Mouse (Mus musculus) forebrain, postnatal 0 days (tissue): Measurements from ENCODE around the gene Apom. TPM values are rescaled to one million over a fixed set of nuclear protein-coding genes. Genes with fewer than 3 reads are reported as not detected.

Source experiments
- ATAC-seq: fragments of 200-750 bp; cut with Nextera tagmentation; 2 replicates; pipeline ENCODE4 v1.8.0; 2017; ENCODE audit warnings: mild to moderate bottlenecking, moderate library complexity
- DNase-seq: peaks from one replicate; pipeline ENCODE4 v3.0.0-alpha.2; 2015
- H3K27ac ChIP-seq: fragments of 300-500 bp; sonication (generic); 2 replicates; pipeline ENCODE4 v1.5.1; 2014; ENCODE audit warnings: low read depth, mild to moderate bottlenecking, antibody characterized with exemption, low read length, moderate library complexity, mixed read lengths
- H3K27me3 ChIP-seq: fragments of 300-500 bp; sonication (generic); 2 replicates; pipeline ENCODE4 v1.6.1; 2014; ENCODE audit warnings: mild to moderate bottlenecking, low read length, mixed read lengths; ENCODE audit not compliant: insufficient read depth
- H3K36me3 ChIP-seq: fragments of 300-500 bp; sonication (generic); 2 replicates; pipeline ENCODE4 v1.6.1; 2014; ENCODE audit warnings: mild to moderate bottlenecking, moderate library complexity; ENCODE audit not compliant: insufficient read depth
- H3K4me1 ChIP-seq: fragments of 300-500 bp; sonication (generic); 2 replicates; pipeline ENCODE4 v1.6.1; 2014; ENCODE audit warnings: antibody characterized with exemption; ENCODE audit not compliant: insufficient read depth
- H3K4me2 ChIP-seq: fragments of 300-500 bp; sonication (generic); 2 replicates; pipeline ENCODE4 v1.6.1; 2014; ENCODE audit warnings: low read depth, mild to moderate bottlenecking, moderate library complexity
- H3K4me3 ChIP-seq: fragments of 300-500 bp; sonication (generic); 2 replicates; pipeline ENCODE4 v1.5.1; 2014; ENCODE audit warnings: low read depth, low read length, mixed read lengths
- H3K9ac ChIP-seq: fragments of 300-500 bp; sonication (generic); 2 replicates; pipeline ENCODE4 v1.6.1; 2014; ENCODE audit warnings: mild to moderate bottlenecking
- H3K9me3 ChIP-seq: fragments of 300-500 bp; sonication (generic); 2 replicates; pipeline ENCODE4 v1.6.1; 2016; ENCODE audit warnings: low read length
- CTCF ChIP-seq: sonication (generic); IDR thresholded peaks from 2 replicates; pipeline ENCODE4 v1.5.1; 2016; ENCODE audit warnings: antibody characterized with exemption, control low read depth, low read depth
- WGBS: fragments of 180-500 bp; shearing (Covaris S2); extraction: QIAGEN DNeasy Blood & Tissue Kit; methylation state at CpG from one replicate; pipeline ENCODE4 v1.1.7; 2014; 5-methylcytosine and 5-hydroxymethylcytosine counted together
- polyA plus RNA-seq: library from polyadenylated mRNA; unstranded; fragments of >200 nt; fragmentation: Nextera tagmentation; extraction: Ambion mirVana; gene quantifications from 2 replicates; pipeline ENCODE4 v1.2.1, GENCODE M21; 2015
- total RNA-seq: library from RNA; depleted of rRNA; stranded (reverse); fragments of >200 nt; gene quantifications from 2 replicates; pipeline ENCODE4 v1.2.3, GENCODE M21; 2014; rRNA removed

The Apom gene
- total RNA-seq: 0.71 and 0.77 TPM in 2 replicates
- not detected in 2 replicates for polyA plus RNA-seq

DNA sequence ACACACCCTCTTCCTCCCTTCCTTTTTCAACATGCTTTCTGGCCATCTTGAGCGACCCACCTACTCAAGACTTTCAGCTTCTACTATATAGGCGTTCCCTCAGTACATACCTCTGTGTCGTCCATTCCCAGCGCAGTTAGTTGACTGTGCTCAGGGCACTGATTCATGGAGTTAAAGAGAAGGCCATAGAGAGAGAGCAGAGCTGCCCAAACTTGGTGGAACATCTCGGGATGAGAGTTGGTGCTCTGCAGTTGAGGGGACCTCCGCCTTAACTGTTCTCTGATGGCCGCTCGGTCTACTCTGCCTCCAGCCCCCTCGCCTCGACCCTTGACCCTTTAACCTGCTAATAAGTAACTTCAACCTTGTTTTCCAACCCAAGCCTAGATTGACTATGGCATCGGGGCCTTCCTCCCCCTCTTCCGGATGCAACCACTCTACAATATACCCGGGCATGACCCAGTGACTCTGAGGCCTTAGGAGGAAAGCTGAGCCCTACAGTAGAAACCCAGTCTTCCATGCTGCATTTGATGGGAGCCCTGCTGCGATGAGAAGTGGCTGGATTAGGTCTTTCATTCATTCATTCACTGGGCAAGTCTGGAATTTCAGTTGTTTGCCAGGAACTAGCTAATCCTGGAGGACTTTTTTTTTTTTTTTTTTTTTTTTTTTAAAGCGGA lies at the start of gene Apom:
Apom (minus strand) TSS at position 551 of the 674 bp plus-strand sequence.
- Histone ChIP-seq H3K27ac (no peak within 1 kb of the TSS), H3K36me3 (no peaks in the 10 kb centered on the region), H3K9me3 (no peaks in the 10 kb centered on the region), H3K4me3 (no peak within 1 kb of the TSS), H3K4me1 (peaks cover 10% of the 10 kb centered on the region), H3K9ac (no peak within 1 kb of the TSS), H3K27me3 (no peaks in the 10 kb centered on the region), H3K4me2 (no peak within 1 kb of the TSS)
- no peak for TF ChIP-seq CTCF
- 82% methylated on average over 15 of the region's 15 CpGs for WGBS
- no peak for DNase-seq
- no peak for ATAC-seq

DNA sequence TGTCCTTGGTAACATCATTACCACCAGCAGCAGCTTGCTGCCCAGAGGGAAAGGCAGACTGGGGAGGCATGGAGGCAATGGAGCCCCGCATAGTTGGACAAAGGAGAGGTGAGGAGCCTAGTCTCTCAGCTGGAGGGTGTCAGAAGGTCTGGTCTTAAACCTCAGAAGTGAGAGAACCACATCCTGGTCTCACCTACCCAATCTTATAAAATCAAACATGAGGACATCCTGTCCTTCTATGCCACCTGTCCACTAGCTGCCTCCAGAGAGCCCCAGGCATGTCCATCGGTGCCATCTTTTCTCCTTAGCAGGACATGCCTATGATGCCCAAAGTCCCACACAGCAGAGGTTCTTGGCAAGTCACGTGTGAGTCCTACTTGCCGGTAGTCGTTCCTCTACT lies 48.2 kb upstream of the Apom start:
- H3K36me3 ChIP-seq: no peaks in the 10 kb centered on the region
- no peaks in the 10 kb centered on the region for H3K9me3 ChIP-seq
- 87% methylated on average over 5 of the region's 5 CpGs for WGBS
- no peak for TF ChIP-seq CTCF
- no peak for DNase-seq
- no peaks in the 10 kb centered on the region for H3K4me1 ChIP-seq
- no peak overlapping the region for H3K4me3 ChIP-seq
- no peak overlapping the region for H3K9ac ChIP-seq
- H3K4me2 ChIP-seq: no peak overlapping the region
- no peak for ATAC-seq
- no peak overlapping the region for H3K27ac ChIP-seq
- H3K27me3 ChIP-seq: no peaks in the 10 kb centered on the region

DNA sequence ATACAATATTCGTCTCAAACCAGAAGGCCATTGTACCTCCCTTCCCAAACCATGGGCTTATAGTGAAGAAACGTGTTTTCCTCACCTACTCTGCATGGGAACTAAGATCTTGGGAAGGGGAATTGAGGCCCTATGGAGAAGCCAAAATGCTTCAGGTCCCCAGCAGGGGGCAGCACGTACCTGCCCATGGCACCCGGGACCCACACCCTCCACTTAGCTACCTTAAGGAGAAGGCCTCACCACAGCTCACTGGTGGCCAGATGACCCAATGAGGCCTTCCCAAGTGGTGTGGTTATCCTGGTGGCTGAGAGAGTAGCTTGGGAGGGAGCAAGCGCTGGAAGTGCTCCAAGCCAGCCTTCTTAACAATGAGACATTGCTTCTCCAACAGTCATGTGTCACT lies 46.7 kb upstream of the Apom start:
- Histone ChIP-seq H3K36me3 (no peaks in the 10 kb centered on the region), H3K4me3 (no peak overlapping the region), H3K27me3 (no peaks in the 10 kb centered on the region), H3K9me3 (no peaks in the 10 kb centered on the region), H3K4me1 (no peaks in the 10 kb centered on the region), H3K27ac (no peak overlapping the region), H3K9ac (no peak overlapping the region), H3K4me2 (no peak overlapping the region)
- peak; percentile 67 for DNase-seq
- peak; percentile 77 for TF ChIP-seq CTCF
- 13% methylated on average over 5 of the region's 5 CpGs for WGBS
- 0 out of 2 replicates have a peak, but pooled peaks have one; percentile 51 for ATAC-seq

DNA sequence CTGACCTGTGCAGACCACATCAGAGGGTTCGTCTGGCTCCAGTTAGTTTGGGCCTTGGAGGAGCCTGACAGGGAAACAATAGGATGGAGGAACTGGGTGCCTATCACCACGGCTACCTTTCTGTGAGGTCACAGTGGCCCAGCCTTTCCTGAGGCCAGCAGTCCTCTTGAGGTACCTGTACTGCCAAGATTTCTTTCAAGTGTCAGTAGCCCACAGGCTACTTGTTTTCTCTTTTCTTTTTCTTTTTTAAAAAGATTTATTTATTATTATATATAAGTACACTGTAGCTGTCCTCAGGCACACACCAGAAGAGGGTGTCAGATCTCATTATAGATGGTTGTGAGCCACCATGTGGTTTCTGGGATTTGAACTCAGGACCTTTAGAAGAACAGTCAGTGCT lies 44.1 kb upstream of the Apom start, which contains the start of gene Aif1:
Aif1 (minus strand) TSS at position 101 of the 400 bp plus-strand sequence.
- no peak for TF ChIP-seq CTCF
- Histone ChIP-seq H3K9me3 (no peaks in the 10 kb centered on the region), H3K27me3 (no peaks in the 10 kb centered on the region), H3K36me3 (no peaks in the 10 kb centered on the region), H3K4me2 (no peak within 1 kb of the TSS), H3K4me3 (no peak within 1 kb of the TSS), H3K27ac (no peak within 1 kb of the TSS), H3K9ac (no peak within 1 kb of the TSS), H3K4me1 (no peaks in the 10 kb centered on the region)
- 45% methylated on average over 2 of the region's 2 CpGs for WGBS
- no peak for DNase-seq
- no peak for ATAC-seq

- Histone ChIP-seq H3K4me2 (no peak overlapping the region), H3K9ac (no peak overlapping the region), H3K36me3 (no peaks in the 10 kb centered on the region), H3K4me1 (no peaks in the 10 kb centered on the region), H3K4me3 (no peak overlapping the region), H3K27ac (no peak overlapping the region), H3K27me3 (no peaks in the 10 kb centered on the region), H3K9me3 (no peaks in the 10 kb centered on the region)
- no peak for TF ChIP-seq CTCF
- DNase-seq (no peak), ATAC-seq (no peak)
- WGBS: 85% methylated on average over 6 of the region's 6 CpGs
Observed at GRCm38 (mm10) chr17:35175382-35175781, 43.5 kb upstream of the Apom start.

DNA sequence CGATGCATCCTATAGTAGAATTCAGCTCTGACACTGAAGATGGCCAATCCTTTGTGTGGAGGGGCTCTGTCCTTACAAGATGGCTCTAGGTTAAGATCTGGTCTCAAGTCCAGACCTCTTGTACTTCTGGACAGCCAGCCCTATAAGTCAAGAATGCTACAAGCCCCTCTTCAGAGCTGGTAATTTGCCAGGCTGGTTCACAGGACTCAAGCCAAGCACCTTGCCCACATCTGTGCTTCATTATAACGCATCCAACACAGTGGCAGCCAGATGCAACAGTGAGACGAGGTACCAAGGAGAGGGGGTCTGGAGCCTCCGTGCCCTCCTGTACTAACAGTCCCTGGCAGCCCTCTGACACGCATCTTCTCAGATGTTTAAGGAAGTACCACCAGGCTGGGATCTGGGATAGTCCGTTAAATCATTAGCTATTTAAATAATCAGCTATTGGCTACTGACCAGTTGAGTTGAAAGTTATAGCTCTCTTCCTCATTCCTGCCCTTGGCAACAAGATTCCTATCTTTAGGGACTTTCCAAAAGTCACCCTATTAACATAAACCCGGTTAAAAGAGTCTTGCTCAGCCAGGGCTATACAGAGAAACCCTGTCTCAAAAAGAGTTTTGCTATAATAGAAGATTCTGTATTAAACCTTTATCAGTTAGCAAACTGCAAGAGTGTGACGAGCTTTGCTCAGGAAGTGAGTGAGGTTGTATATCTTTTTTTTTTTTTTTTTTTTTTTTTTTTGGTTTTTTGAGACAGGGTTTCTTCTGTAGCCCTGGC lies 42.5 kb upstream of the Apom start:
- Histone ChIP-seq H3K27me3 (no peaks in the 10 kb centered on the region), H3K36me3 (no peaks in the 10 kb centered on the region), H3K9me3 (no peaks in the 10 kb centered on the region), H3K27ac (no peak overlapping the region), H3K4me1 (no peaks in the 10 kb centered on the region), H3K4me2 (no peak overlapping the region), H3K4me3 (no peak overlapping the region), H3K9ac (no peak overlapping the region)
- DNase-seq (no peak), ATAC-seq (no peak)
- WGBS: 69% methylated on average over 8 of the region's 8 CpGs
- TF ChIP-seq CTCF: no peak

- H3K9me3 ChIP-seq: no peaks in the 10 kb centered on the region
- no peak overlapping the region for H3K27ac ChIP-seq
- no peak overlapping the region for H3K4me2 ChIP-seq
- DNase-seq (no peak), ATAC-seq (no peak)
- no peak for TF ChIP-seq CTCF
- H3K9ac ChIP-seq: no peak overlapping the region
- H3K36me3 ChIP-seq: no peaks in the 10 kb centered on the region
- no peaks in the 10 kb centered on the region for H3K27me3 ChIP-seq
- H3K4me1 ChIP-seq: no peaks in the 10 kb centered on the region
- H3K4me3 ChIP-seq: no peak overlapping the region
- 68% methylated on average over 3 of the region's 3 CpGs for WGBS
Observed at GRCm38 (mm10) chr17:35173329-35173728, 41.5 kb upstream of the Apom start.
